Mouse (Mus musculus): ENCODE measurements around the gene Hoxd12. TPM values are rescaled to one million over a fixed set of nuclear protein-coding genes. Genes with fewer than 3 reads are reported as not detected.
A peak's percentile ranks its signal among the peaks of the same experiment; 100 is the strongest.

Gene Hoxd12
- polyA plus RNA-seq, 1 experiment from 2014 or later = 30.6 TPM

GRCm38 (mm10) chr2:74686301-74686987, 11.6 kb downstream of the Hoxd12 start:
- Histone ChIP-seq H3K27ac (peak overlapping the region; percentile 78), H3K4me2 (peak overlapping the region; percentile 49), H3K9me3 (no peaks in the 10 kb centered on the region), H3K27me3 (peaks cover 72% of the 10 kb centered on the region), H3K36me3 (no peaks in the 10 kb centered on the region), H3K9ac (peak overlapping the region; percentile 34), H3K4me3 (peak overlapping the region; percentile 42), H3K4me1 (peaks cover 26% of the 10 kb centered on the region)
- ATAC-seq (ENCODE audit: insufficient number of reproducible peaks, low FRiP score, low TSS enrichment, low read depth) = no peak
- 10% methylated on average over 17 of the region's 17 CpGs for WGBS

- Histone ChIP-seq H3K4me1 (peaks cover 24% of the 10 kb centered on the region), H3K4me2 (peak overlapping the region; percentile 49), H3K4me3 (peak overlapping the region; percentile 42), H3K27me3 (peaks cover 72% of the 10 kb centered on the region), H3K9ac (peak overlapping the region; percentile 34), H3K36me3 (no peaks in the 10 kb centered on the region; the same call in 1 of the 2 replicates), H3K27ac (peak overlapping the region; percentile 78), H3K9me3 (no peaks in the 10 kb centered on the region)
- no peak for ATAC-seq (ENCODE audit: insufficient number of reproducible peaks, low FRiP score, low TSS enrichment, low read depth)
- WGBS = 4% methylated on average over 27 of the region's 27 CpGs
Measured at GRCm38 (mm10) chr2:74686988-74687697, 12.3 kb downstream of the Hoxd12 start.

GRCm38 (mm10) chr2:74687698-74688555, 13.1 kb downstream of the Hoxd12 start:
- Histone ChIP-seq H3K9ac (peak overlapping the region; percentile 34), H3K27ac (peak overlapping the region; percentile 78), H3K4me2 (peak overlapping the region; percentile 49), H3K27me3 (peaks cover 71% of the 10 kb centered on the region), H3K4me3 (peak overlapping the region; percentile 42), H3K36me3 (no peaks in the 10 kb centered on the region; the same call in 1 of the 2 replicates), H3K4me1 (peaks cover 24% of the 10 kb centered on the region), H3K9me3 (no peaks in the 10 kb centered on the region)
- 5% methylated on average over 31 of the region's 31 CpGs for WGBS
- no peak for ATAC-seq (ENCODE audit: insufficient number of reproducible peaks, low FRiP score, low TSS enrichment, low read depth)

- Histone ChIP-seq H3K9ac (peak overlapping the region; percentile 27; the same call in 1 of the 2 replicates), H3K27me3 (peaks cover 71% of the 10 kb centered on the region), H3K36me3 (no peaks in the 10 kb centered on the region; the same call in 1 of the 2 replicates), H3K4me3 (peak overlapping the region; percentile 26), H3K4me2 (peak overlapping the region; percentile 49), H3K27ac (peak overlapping the region; percentile 74), H3K4me1 (peaks cover 28% of the 10 kb centered on the region), H3K9me3 (no peaks in the 10 kb centered on the region)
- no peak for ATAC-seq (ENCODE audit: insufficient number of reproducible peaks, low FRiP score, low TSS enrichment, low read depth)
- WGBS = 14% methylated on average over 12 of the region's 12 CpGs
Measured at GRCm38 (mm10) chr2:74688795-74689573, 14.2 kb downstream of the Hoxd12 start.

- peak overlapping the region; percentile 31 for H3K9ac ChIP-seq
- H3K4me3 ChIP-seq = peak overlapping the region; percentile 26
- ATAC-seq (ENCODE audit: insufficient number of reproducible peaks, low FRiP score, low TSS enrichment, low read depth) = no peak
- peaks cover 31% of the 10 kb centered on the region for H3K4me1 ChIP-seq
- H3K36me3 ChIP-seq = no peaks in the 10 kb centered on the region; the same call in 1 of the 2 replicates
- H3K9me3 ChIP-seq = no peaks in the 10 kb centered on the region
- peak overlapping the region; percentile 49 for H3K4me2 ChIP-seq
- H3K27ac ChIP-seq = peak overlapping the region; percentile 74
- 8% methylated on average over 24 of the region's 24 CpGs for WGBS
- H3K27me3 ChIP-seq = peaks cover 70% of the 10 kb centered on the region
Measured at GRCm38 (mm10) chr2:74689574-74690337, 14.9 kb downstream of the Hoxd12 start.

- Histone ChIP-seq H3K4me2 (peak overlapping the region; percentile 62), H3K9ac (peak overlapping the region; percentile 31; the same call in 1 of the 2 replicates), H3K27me3 (peaks cover 72% of the 10 kb centered on the region), H3K36me3 (no peaks in the 10 kb centered on the region; the same call in 1 of the 2 replicates), H3K27ac (peak overlapping the region; percentile 74; the same call in 1 of the 2 replicates), H3K9me3 (no peaks in the 10 kb centered on the region), H3K4me1 (peaks cover 31% of the 10 kb centered on the region), H3K4me3 (peak overlapping the region; percentile 44)
- WGBS = 18% methylated on average over 8 of the region's 8 CpGs
- no peak for ATAC-seq (ENCODE audit: insufficient number of reproducible peaks, low FRiP score, low TSS enrichment, low read depth)
Measured at GRCm38 (mm10) chr2:74690338-74690716, 15.5 kb downstream of the Hoxd12 start.

- H3K27me3 ChIP-seq = peaks cover 79% of the 10 kb centered on the region
- peak within 1 kb of the TSS; percentile 54 for H3K9ac ChIP-seq
- H3K36me3 ChIP-seq = no peaks in the 10 kb centered on the region; the same call in 1 of the 2 replicates
- peaks cover 31% of the 10 kb centered on the region for H3K4me1 ChIP-seq
- H3K4me2 ChIP-seq = peak within 1 kb of the TSS; percentile 62
- H3K9me3 ChIP-seq = no peaks in the 10 kb centered on the region
- peak within 1 kb of the TSS; percentile 86 for H3K27ac ChIP-seq
- peak; percentile 81; the same call in 1 of the 2 replicates for ATAC-seq (ENCODE audit: insufficient number of reproducible peaks, low FRiP score, low TSS enrichment, low read depth)
- H3K4me3 ChIP-seq = peak within 1 kb of the TSS; percentile 44
- WGBS = 4% methylated on average over 56 of the region's 56 CpGs
Measured at GRCm38 (mm10) chr2:74691022-74691951, 16.5 kb downstream of the Hoxd12 start, which contains the start of gene Hoxd10. Hoxd10 (plus strand) TSS chr2:74691924.

- Histone ChIP-seq H3K9me3 (no peaks in the 10 kb centered on the region), H3K4me3 (peak overlapping the region; percentile 44), H3K27me3 (peaks cover 80% of the 10 kb centered on the region), H3K36me3 (no peaks in the 10 kb centered on the region; the same call in 1 of the 2 replicates), H3K27ac (peak overlapping the region; percentile 86), H3K9ac (peak overlapping the region; percentile 52), H3K4me1 (peaks cover 40% of the 10 kb centered on the region), H3K4me2 (peak overlapping the region; percentile 62)
- 7% methylated on average over 35 of the region's 35 CpGs for WGBS
- ATAC-seq (ENCODE audit: insufficient number of reproducible peaks, low FRiP score, low TSS enrichment, low read depth) = no peak
Measured at GRCm38 (mm10) chr2:74691995-74692807, 17.4 kb downstream of the Hoxd12 start.

GRCm38 (mm10) chr2:74692808-74693431, 18.1 kb downstream of the Hoxd12 start:
- H3K4me3 ChIP-seq = peak overlapping the region; percentile 44
- H3K9ac ChIP-seq = peak overlapping the region; percentile 52
- H3K9me3 ChIP-seq = no peaks in the 10 kb centered on the region
- H3K27me3 ChIP-seq = peaks cover 77% of the 10 kb centered on the region
- peak overlapping the region; percentile 86 for H3K27ac ChIP-seq
- ATAC-seq (ENCODE audit: insufficient number of reproducible peaks, low FRiP score, low TSS enrichment, low read depth) = no peak
- peaks cover 41% of the 10 kb centered on the region for H3K4me1 ChIP-seq
- H3K4me2 ChIP-seq = peak overlapping the region; percentile 62
- no peaks in the 10 kb centered on the region; the same call in 1 of the 2 replicates for H3K36me3 ChIP-seq
- 15% methylated on average over 20 of the region's 20 CpGs for WGBS

Data from limb, embryonic 15.5 days (tissue).